In the genomic region with DNA sequence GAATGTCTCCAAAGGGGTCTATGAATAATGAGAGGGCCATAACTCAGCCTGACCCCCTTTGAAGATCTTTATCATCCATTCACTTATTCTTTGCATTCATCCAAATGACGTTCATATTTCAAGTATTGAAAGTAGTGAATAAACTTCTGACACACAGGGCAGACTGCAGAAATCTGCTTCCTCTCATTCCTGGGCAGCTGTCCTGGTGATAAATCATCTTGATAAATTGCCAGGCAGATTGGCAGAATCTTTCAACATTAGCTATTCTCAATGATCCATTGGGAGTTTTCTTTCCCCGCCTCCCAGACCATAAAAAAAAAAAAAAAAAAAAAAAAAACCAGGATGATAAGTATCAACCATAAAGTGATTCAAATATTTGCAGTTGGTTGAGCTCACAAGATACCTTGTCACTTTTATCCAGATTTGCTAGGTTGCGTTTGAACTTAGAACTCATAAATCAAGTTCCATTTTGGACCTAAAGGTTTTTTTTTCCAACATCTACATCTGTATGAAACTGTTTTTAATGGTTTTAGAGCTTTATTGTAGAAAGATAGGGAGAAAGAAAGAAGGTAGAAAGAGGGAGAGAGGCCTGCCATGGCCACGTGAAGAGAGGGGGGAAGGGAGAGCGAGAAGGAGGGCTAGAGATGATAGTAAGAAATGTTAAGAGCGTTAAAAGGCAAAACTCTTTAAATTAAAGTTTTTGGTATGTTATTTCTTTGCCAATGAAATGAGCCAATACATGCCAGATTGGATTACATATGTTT, we compare ENCODE assay signal across 26 mouse cellular contexts.
DNase-seq lines count a peak whose midpoint lies in the region; ATAC-seq lines count a peak whose summit lies in the region.
"Had no signal": no experiment of that assay in that cellular context is flagged by ENCODE, and none has a peak within 500 bp of the region (broad histone marks: within the 10 kb centered on the region; RNA-seq: fewer than 3 reads in every experiment).

No protein-coding gene starts in this region.

- no peak overlapping the region for H3K4me2 ChIP-seq in intestine, embryonic 16.5 days (ENCODE audit: low read depth, low read length)
- H3K4me2 ChIP-seq: embryonic facial prominence, embryonic 12.5 days; embryonic facial prominence, embryonic 15.5 days; forebrain, embryonic 15.5 days; heart, embryonic 13.5 days; hindbrain, embryonic 14.5 days had no signal

- no peak overlapping the region for H3K27ac ChIP-seq in intestine, embryonic 16.5 days (ENCODE audit: low read length)
- H3K27ac ChIP-seq: embryonic facial prominence, embryonic 12.5 days; embryonic facial prominence, embryonic 15.5 days; forebrain, embryonic 15.5 days; heart, adult 2 months; heart, embryonic 10.5 days; heart, embryonic 13.5 days; hindbrain, embryonic 14.5 days; hindbrain, postnatal 0 days had no signal

- H3K36me3 ChIP-seq in intestine, embryonic 16.5 days (ENCODE audit: control insufficient read depth, insufficient read depth, low read length) = no peaks in the 10 kb centered on the region
- H3K36me3 ChIP-seq: embryonic facial prominence, embryonic 12.5 days; embryonic facial prominence, embryonic 15.5 days; forebrain, embryonic 15.5 days; G1E; heart, embryonic 10.5 days; heart, embryonic 13.5 days had no signal

- H3K4me1 ChIP-seq in intestine, embryonic 16.5 days (ENCODE audit: control insufficient read depth, insufficient read depth, low read length) = no peaks in the 10 kb centered on the region
- H3K4me1 ChIP-seq: embryonic facial prominence, embryonic 12.5 days; embryonic facial prominence, embryonic 15.5 days; forebrain, embryonic 15.5 days; heart, embryonic 10.5 days; heart, embryonic 13.5 days had no signal

- no peaks in the 10 kb centered on the region for H3K27me3 ChIP-seq in intestine, embryonic 16.5 days (replicated peaks; ENCODE audit: control insufficient read depth, insufficient read depth, low read length)
- H3K27me3 ChIP-seq: CH12.LX; embryonic facial prominence, embryonic 12.5 days; embryonic facial prominence, embryonic 15.5 days; forebrain, embryonic 15.5 days; heart, embryonic 13.5 days had no signal

- WGBS in intestine, embryonic 16.5 days = 58% methylated on average over 6 of the region's 6 CpGs

- H3K9me3 ChIP-seq in intestine, embryonic 16.5 days (ENCODE audit: control insufficient read depth, low read length) = no peaks in the 10 kb centered on the region
- H3K9me3 ChIP-seq: embryonic facial prominence, embryonic 12.5 days; embryonic facial prominence, embryonic 15.5 days; forebrain, embryonic 15.5 days; G1E; heart, embryonic 10.5 days; heart, embryonic 13.5 days had no signal

- H3K9ac ChIP-seq in intestine, embryonic 16.5 days (ENCODE audit: low read depth, low read length) = no peak overlapping the region
- H3K9ac ChIP-seq: embryonic facial prominence, embryonic 12.5 days; embryonic facial prominence, embryonic 15.5 days; forebrain, embryonic 15.5 days; heart, embryonic 13.5 days; hindbrain, embryonic 14.5 days had no signal

- H3K4me3 ChIP-seq in intestine, embryonic 16.5 days (ENCODE audit: low read length) = no peak overlapping the region
- H3K4me3 ChIP-seq: embryonic facial prominence, embryonic 12.5 days; embryonic facial prominence, embryonic 15.5 days; forebrain, embryonic 15.5 days; heart, adult 2 months; heart, embryonic 10.5 days; heart, embryonic 13.5 days had no signal

- DNase-seq in 3T3-L1 (ENCODE audit: low read depth, low spot score) (peak; percentile 31), NIH3T3 (ENCODE audit: low read depth) (peak; percentile 73)
- no peak for DNase-seq in layer of hippocampus, adult 11-12 months (ENCODE audit: low spot score)
- DNase-seq in adrenal gland, postnatal 14 days = no peak
- no peak for DNase-seq in ovary, postnatal 14 days (ENCODE audit: low spot score)
- DNase-seq: adrenal gland, adult 8-10 months; cerebellum, adult 18-20 months; cerebellum, adult 9-10 months; cerebellum, postnatal 14 days; gastrocnemius, postnatal 10 days; gastrocnemius, postnatal 36 days; heart, adult 2 months; heart, postnatal 14 days; heart, postnatal 4 days; kidney, adult 2 months had no signal

- peak; percentile 88 for ATAC-seq in intestine, embryonic 16.5 days
- ATAC-seq: forebrain, embryonic 15.5 days; hindbrain, postnatal 0 days; inflammation-experienced regulatory T-cells, adult 6 months had no signal

Comparison
In these comparisons a context has a peak if more than half of its experiments do, and no peak if none do; other contexts are left out.
1. DNase-seq: peak in 3T3-L1 (single experiment) and NIH3T3 (single experiment); none in layer of hippocampus, adult 11-12 months (single experiment), adrenal gland, postnatal 14 days (single experiment) and ovary, postnatal 14 days (single experiment).